Mouse (Mus musculus): ENCODE data around the gene Bsn. TPM values are rescaled to one million over a fixed set of nuclear protein-coding genes. Genes with fewer than 3 reads are reported as not detected.
A peak's percentile ranks its signal among the peaks of the same experiment; 100 is the strongest.

Bsn gene
- total RNA-seq, 1 experiment from 2014 or later, result under 0.01 TPM

- ATAC-seq (replicated peaks; ENCODE audit: insufficient number of reproducible peaks, low FRiP score, low TSS enrichment, poor library complexity, severe bottlenecking), result no peak
Observed at GRCm38 (mm10) chr9:108071801-108072200, 118.4 kb downstream of the Bsn start.

- no peak for ATAC-seq (replicated peaks; ENCODE audit: insufficient number of reproducible peaks, low FRiP score, low TSS enrichment, poor library complexity, severe bottlenecking)
Observed at GRCm38 (mm10) chr9:108069529-108069928, 120.7 kb downstream of the Bsn start.

DNA sequence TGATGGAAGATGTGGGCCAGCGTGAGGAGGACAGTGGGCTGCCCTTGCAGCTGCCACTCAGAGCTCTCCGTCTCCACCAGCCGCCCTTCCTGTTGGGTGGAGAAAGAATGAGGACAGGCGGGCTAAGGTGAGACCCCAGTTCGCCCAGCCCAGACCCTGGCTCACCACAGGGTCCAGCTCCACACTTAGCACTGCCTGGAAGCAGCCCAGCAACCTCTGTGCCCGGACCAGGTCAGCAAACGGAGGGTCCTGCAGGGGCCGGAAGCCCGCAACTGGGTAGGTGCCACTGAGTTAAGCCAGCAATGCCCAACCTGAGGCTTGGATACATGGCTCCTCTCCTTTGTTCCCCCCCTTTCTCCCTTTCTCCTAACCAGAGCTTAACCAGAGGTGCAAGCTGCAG lies 121.2 kb downstream of the Bsn start:
- no peak for ATAC-seq (replicated peaks; ENCODE audit: insufficient number of reproducible peaks, low FRiP score, low TSS enrichment, poor library complexity, severe bottlenecking)

DNA sequence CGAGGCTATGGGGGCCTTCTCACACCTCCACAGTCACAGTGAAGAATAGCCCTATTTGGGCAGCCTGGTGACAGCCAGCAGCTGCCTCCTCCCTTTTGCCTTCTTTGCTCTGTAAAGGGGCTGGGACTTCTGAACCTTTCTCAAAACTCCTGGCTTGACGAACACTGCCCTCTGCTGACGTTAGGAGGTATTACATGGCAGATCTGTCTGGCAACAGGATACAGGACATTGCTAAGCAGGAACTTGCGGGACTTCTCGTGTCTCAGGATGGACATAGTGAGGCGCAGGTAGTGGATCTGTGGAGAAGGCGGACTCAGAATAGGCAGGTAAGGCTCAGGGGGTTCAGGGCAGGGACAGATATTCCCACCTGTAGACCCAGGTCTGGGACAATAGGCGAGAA lies 122.3 kb downstream of the Bsn start:
- ATAC-seq (replicated peaks; ENCODE audit: insufficient number of reproducible peaks, low FRiP score, low TSS enrichment, poor library complexity, severe bottlenecking), result peak; percentile 76

- no peak for ATAC-seq (replicated peaks; ENCODE audit: insufficient number of reproducible peaks, low FRiP score, low TSS enrichment, poor library complexity, severe bottlenecking)
Observed at GRCm38 (mm10) chr9:108067199-108067598, 123.0 kb downstream of the Bsn start.

DNA sequence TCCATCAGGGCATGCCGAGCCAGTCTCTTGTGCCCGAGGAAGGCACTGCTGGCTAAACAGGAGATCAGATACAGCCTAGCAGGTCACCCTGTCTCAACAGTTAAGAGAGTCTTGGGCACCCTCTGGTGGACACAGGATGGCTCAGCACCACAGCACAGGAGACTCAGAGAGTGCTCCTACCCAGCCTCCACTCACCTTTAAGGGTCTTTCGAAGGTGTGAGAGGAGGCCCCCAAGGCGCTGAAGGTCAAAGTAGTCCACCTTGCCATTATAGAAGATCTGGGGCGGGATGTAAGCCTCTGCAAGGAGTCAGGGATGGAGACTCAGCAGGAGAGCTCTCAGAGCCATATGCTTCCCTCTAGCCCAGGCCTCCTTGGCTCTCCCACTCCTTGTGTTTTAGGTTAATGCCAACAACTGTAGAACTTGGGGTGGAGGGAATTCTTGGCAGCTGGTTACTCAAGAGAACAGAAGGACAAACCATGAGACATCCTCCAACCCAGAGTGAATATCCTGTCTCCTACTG lies 124.6 kb downstream of the Bsn start:
- ATAC-seq (replicated peaks; ENCODE audit: insufficient number of reproducible peaks, low FRiP score, low TSS enrichment, poor library complexity, severe bottlenecking), result no peak

DNA sequence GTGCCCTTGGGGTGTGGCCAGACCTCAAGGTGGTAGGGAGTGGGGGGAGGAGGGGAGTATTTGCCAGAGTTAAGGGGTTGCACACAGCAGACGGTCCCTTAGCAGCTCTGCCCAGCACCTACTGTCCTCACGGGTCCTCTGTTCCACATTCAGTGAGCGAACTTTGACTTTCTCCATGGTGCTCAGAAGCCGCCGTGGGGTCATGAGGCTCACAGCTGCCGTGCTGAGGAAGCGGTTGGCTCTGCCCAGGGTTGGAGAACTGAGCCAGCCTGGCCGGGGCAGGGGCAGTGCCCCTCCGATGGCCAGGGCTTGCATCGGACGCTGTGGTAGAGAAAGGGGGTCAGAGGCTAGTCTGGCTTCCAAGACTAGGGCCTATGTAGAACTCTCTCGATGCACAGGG lies 126.8 kb downstream of the Bsn start:
- ATAC-seq (replicated peaks; ENCODE audit: insufficient number of reproducible peaks, low FRiP score, low TSS enrichment, poor library complexity, severe bottlenecking), result no peak

GRCm38 (mm10) chr9:108062142-108062541 lies 128.0 kb downstream of the Bsn start:
- no peak for ATAC-seq (replicated peaks; ENCODE audit: insufficient number of reproducible peaks, low FRiP score, low TSS enrichment, poor library complexity, severe bottlenecking)

- ATAC-seq (replicated peaks; ENCODE audit: insufficient number of reproducible peaks, low FRiP score, low TSS enrichment, poor library complexity, severe bottlenecking), result no peak
Observed at GRCm38 (mm10) chr9:108058291-108058690, 131.9 kb downstream of the Bsn start.

DNA sequence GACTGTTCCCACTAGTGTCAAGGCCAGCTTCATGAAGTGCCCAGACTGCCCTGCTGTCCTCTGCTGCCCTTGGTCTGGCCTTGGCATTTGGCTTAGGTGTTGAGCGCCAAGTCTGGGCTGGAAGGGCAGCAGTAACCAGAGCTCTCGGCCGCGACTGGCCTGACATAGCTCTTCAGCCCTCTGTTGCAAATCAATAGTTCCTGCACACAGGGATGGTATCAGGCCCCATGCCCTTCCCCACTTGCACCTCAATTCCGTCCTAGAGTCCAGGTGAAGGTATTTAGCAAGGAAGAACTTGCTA lies 133.0 kb downstream of the Bsn start:
- ATAC-seq (replicated peaks; ENCODE audit: insufficient number of reproducible peaks, low FRiP score, low TSS enrichment, poor library complexity, severe bottlenecking), result no peak

DNA sequence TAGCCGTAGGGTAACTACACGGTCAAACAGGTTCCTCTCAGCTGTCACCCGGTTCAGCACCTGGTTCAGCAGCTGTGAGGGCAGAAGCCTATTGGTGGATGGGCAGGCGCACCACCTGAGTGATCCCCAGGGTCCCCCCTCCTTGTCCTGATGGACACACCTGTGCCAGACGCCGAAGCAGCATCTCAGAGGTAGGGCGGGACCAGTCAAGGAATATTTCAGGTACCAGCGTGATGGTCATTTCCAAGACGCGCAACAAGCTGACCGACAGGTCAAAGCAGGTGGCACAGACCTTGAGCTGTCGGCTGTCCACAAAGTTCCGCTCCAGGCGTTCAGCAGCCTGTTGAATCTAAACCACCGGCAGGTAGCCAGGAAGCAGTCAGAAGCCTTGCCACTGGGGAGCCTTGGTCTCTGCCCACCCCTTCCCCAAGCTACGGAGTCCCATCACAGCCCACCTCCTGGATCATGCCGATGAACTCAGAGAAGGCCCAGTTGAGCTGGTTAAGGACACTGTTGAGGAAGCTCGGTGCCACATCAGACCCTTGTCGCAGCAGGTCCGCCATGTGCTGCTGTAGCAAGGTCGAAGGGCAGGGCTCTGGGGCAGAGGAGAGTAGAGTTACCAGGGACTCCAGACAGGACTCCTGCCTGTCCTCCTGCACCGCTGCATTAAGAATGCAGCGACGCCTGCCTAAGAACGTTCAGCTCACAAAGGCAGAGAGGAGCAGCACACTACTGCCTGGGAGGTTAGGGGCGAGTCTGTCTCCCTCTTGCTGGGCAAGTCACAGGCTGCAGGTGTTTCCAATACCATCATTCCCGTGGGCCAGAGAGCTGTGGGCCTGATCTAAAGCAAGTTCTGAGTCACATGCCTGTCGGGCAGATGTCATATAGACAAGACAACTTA lies 133.6 kb downstream of the Bsn start:
- no peak for ATAC-seq (replicated peaks; ENCODE audit: insufficient number of reproducible peaks, low FRiP score, low TSS enrichment, poor library complexity, severe bottlenecking)

- no peak for ATAC-seq (replicated peaks; ENCODE audit: insufficient number of reproducible peaks, low FRiP score, low TSS enrichment, poor library complexity, severe bottlenecking)
Observed at GRCm38 (mm10) chr9:108055661-108056237, 134.4 kb downstream of the Bsn start.

- ATAC-seq (replicated peaks; ENCODE audit: insufficient number of reproducible peaks, low FRiP score, low TSS enrichment, poor library complexity, severe bottlenecking), result no peak
Observed at GRCm38 (mm10) chr9:108055061-108055460, 135.1 kb downstream of the Bsn start.

GRCm38 (mm10) chr9:108054331-108055040 lies 135.7 kb downstream of the Bsn start:
- no peak for ATAC-seq (replicated peaks; ENCODE audit: insufficient number of reproducible peaks, low FRiP score, low TSS enrichment, poor library complexity, severe bottlenecking)

DNA sequence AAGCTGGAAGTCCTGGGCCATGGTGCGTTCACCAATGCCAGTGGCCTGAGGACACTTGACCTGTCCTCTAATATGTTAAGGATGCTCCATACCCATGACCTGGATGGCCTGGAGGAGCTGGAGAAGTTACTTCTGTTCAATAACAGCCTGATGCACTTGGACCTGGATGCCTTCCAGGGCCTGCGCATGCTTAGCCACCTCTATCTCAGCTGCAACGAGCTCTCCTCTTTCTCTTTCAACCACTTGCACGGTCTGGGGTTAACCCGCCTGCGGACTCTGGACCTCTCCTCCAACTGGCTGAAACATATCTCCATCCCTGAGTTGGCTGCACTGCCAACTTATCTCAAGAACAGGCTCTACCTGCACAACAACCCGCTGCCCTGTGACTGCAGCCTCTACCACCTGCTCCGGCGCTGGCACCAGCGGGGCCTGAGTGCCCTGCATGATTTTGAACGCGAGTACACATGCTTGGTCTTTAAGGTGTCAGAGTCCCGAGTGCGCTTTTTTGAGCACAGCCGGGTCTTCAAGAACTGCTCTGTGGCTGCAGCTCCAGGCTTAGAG lies 136.4 kb downstream of the Bsn start:
- no peak for ATAC-seq (replicated peaks; ENCODE audit: insufficient number of reproducible peaks, low FRiP score, low TSS enrichment, poor library complexity, severe bottlenecking)

GRCm38 (mm10) chr9:108052885-108053664 lies 137.1 kb downstream of the Bsn start, which contains the start of gene Amigo3:
Amigo3 (plus strand) TSS chr9:108053159.
- peak; percentile 83 for ATAC-seq (replicated peaks; ENCODE audit: insufficient number of reproducible peaks, low FRiP score, low TSS enrichment, poor library complexity, severe bottlenecking)

DNA sequence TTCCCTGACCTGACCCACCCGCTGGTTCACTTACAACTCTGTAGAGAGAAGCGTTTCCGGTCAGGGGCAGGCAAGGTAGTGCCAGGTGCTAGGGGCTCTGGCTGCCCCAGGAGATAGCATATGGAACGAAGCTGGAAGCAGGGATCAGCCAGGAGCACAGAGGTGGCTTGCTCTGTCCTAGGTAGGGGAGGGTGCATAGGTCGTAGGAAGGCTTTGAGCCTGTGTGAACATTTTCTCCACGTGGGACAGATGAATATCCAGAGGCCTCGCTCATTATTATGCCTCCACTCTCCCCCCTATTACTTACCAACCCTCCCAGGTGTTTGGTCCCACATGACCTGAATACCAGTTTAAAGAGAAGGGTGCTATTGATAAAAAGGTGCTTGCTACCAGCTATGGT lies 137.8 kb downstream of the Bsn start:
- no peak for ATAC-seq (replicated peaks; ENCODE audit: insufficient number of reproducible peaks, low FRiP score, low TSS enrichment, poor library complexity, severe bottlenecking)

DNA sequence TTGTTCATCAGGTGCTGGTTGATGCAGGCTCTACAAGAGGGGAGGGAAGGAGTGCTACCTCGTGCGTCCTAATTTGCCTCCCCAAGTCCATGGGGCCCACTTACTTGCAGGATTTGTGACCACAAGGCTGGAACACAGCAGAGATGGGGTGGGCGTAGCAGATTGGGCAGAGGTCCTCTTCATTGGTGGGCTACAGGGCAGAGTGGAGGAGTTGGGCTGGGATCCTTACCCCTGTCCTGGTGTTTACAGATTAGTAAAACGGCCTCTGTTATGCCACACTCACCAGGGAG lies 138.3 kb downstream of the Bsn start:
- no peak for ATAC-seq (replicated peaks; ENCODE audit: insufficient number of reproducible peaks, low FRiP score, low TSS enrichment, poor library complexity, severe bottlenecking)
